Mouse (Mus musculus) cerebellum, postnatal 10 days (tissue): Measurements from ENCODE around the gene Micu1.
A peak's percentile ranks its signal among the peaks of the same experiment; 100 is the strongest.
"Not testable (repeated sequence)": the region's sequence is repeated elsewhere in the genome, so short reads cannot be mapped to it uniquely, and the experiment has no call there.

Source experiments
- DNase-seq, 2 experiments: peaks; one replicate each; pipeline ENCODE4 v3.0.0; 2021; ENCODE audit warnings: mixed read lengths in 2 of 2

Gene Micu1

GRCm38 (mm10) chr10:59702207-59703032, at the start of gene Micu1:
Micu1 (plus strand) TSS chr10:59702477.
- DNase-seq: peak; percentile 96 to 98

GRCm38 (mm10) chr10:59656799-59657198, 45.5 kb upstream of the Micu1 start:
- no peak for DNase-seq

GRCm38 (mm10) chr10:59664765-59665164, 37.5 kb upstream of the Micu1 start:
- DNase-seq: no peak

- DNase-seq: peak in 1 of 2 experiments; percentile 15
These were observed 36.6 kb upstream of the Micu1 start for GRCm38 (mm10) chr10:59665503-59666291.

- peak; percentile 72 to 81 for DNase-seq
These were observed 34.9 kb upstream of the Micu1 start for GRCm38 (mm10) chr10:59667377-59667776.

GRCm38 (mm10) chr10:59668491-59668890, 33.8 kb upstream of the Micu1 start:
- no peak for DNase-seq

GRCm38 (mm10) chr10:59677836-59678235, 24.4 kb upstream of the Micu1 start:
- peak; percentile 61 to 71 for DNase-seq

- DNase-seq: no peak
These were observed 23.1 kb upstream of the Micu1 start for GRCm38 (mm10) chr10:59679189-59679588.

GRCm38 (mm10) chr10:59685586-59685985, 16.7 kb upstream of the Micu1 start:
- DNase-seq: not testable (repeated sequence)

- no peak for DNase-seq
These were observed 15.2 kb upstream of the Micu1 start for GRCm38 (mm10) chr10:59687126-59687525.

GRCm38 (mm10) chr10:59689836-59690235, 12.4 kb upstream of the Micu1 start:
- peak; percentile 53 to 54 for DNase-seq

- DNase-seq: no peak
These were observed 9.8 kb upstream of the Micu1 start for GRCm38 (mm10) chr10:59692441-59692840.

- DNase-seq: no peak
These were observed 8.2 kb upstream of the Micu1 start for GRCm38 (mm10) chr10:59694104-59694503.

- no peak for DNase-seq
These were observed 2.8 kb upstream of the Micu1 start for GRCm38 (mm10) chr10:59699516-59699915.

GRCm38 (mm10) chr10:59701805-59702204, 472 bp upstream of the Micu1 start:
- DNase-seq: no peak

- no peak for DNase-seq
These were observed 933 bp downstream of the Micu1 start for GRCm38 (mm10) chr10:59703060-59703760.

GRCm38 (mm10) chr10:59706991-59707546, 4.8 kb downstream of the Micu1 start:
- DNase-seq: no peak

GRCm38 (mm10) chr10:59707595-59707994, 5.3 kb downstream of the Micu1 start:
- no peak for DNase-seq

- peak; percentile 74 to 79 for DNase-seq
These were observed 7.0 kb downstream of the Micu1 start for GRCm38 (mm10) chr10:59709281-59709680.

GRCm38 (mm10) chr10:59710246-59710645, 8.0 kb downstream of the Micu1 start:
- DNase-seq: peak; percentile 48 to 74

GRCm38 (mm10) chr10:59712062-59712461, 9.8 kb downstream of the Micu1 start:
- peak; percentile 72 to 75 for DNase-seq

GRCm38 (mm10) chr10:59720017-59720416, 17.7 kb downstream of the Micu1 start:
- DNase-seq: no peak

- DNase-seq: no peak
These were observed 19.3 kb downstream of the Micu1 start for GRCm38 (mm10) chr10:59721555-59721954.
